17 mouse cellular contexts compared by ENCODE assay signal in the genomic region with DNA sequence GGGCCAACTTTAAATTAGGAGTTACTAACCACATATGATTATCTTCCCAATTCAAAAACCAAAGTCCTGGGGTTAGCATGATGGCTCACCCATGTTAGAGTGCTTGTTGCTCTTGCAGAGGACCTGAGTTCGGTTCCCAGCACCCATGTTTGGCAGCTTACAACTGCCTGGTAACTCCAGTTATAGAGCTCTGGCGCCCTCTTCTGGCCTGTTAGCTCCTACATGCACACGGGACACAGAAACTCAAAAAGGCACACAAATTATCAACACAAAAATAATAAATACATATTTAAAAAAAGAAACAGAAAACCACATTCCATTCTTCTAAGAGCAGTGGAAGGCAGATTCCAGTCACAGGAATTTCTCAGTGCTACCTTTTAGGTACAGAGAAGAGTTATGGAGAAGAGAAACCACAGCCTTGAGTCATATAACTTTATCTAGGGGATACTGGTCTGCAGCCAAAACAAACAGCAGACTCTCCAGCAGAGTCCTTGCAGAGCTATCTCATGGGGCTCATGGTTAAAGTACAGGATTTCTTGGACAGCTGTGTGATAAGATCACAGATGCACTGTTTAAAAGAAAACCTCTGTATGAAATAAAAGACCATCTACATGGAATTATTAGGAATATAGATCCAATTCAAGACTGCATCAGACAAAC. TPM values are rescaled to one million over a fixed set of nuclear protein-coding genes. Genes with fewer than 3 reads are reported as not detected.
DNase-seq lines count a peak whose midpoint lies in the region; ATAC-seq and TF ChIP-seq lines count a peak whose summit lies in the region.
"Had no signal": no experiment of that assay in that cellular context is flagged by ENCODE, and none has a peak within 500 bp of the region (broad histone marks: within the 10 kb centered on the region; RNA-seq: fewer than 3 reads in every experiment).

No protein-coding gene starts in this region.

- 0 out of 2 replicates have a peak, but pooled peaks have one; percentile 18 for TF ChIP-seq CTCF in forebrain, postnatal 0 days (IDR thresholded peaks at IDR 0.05; ENCODE audit: low read depth)
- peak; percentile 26 for TF ChIP-seq CTCF in midbrain, postnatal 0 days (IDR thresholded peaks at IDR 0.05)

- DNase-seq in forebrain, postnatal 0 days, result no peak
- no peak for DNase-seq in midbrain, postnatal 0 days (ENCODE audit: low spot score)
- peak; percentile 47 for DNase-seq in MN1 (ENCODE audit: low spot score)
- DNase-seq in splenic B cell, adult 2 months (ENCODE audit: low read depth, low spot score), result peak; percentile 29
- no peak for DNase-seq in urinary bladder, postnatal 4 days (ENCODE audit: low spot score in 2 of 2)
- no peak for DNase-seq in left cerebral cortex, postnatal 25 days (ENCODE audit: low spot score in 2 of 2)
- DNase-seq: gastrocnemius, postnatal 25 days; midbrain, embryonic 14.5 days; thymus, postnatal 14 days had no signal

- peaks cover 4% of the 10 kb centered on the region; the same call in 1 of the 2 replicates for H3K4me1 ChIP-seq in forebrain, postnatal 0 days (ENCODE audit: insufficient read depth)
- peaks cover 14% of the 10 kb centered on the region for H3K4me1 ChIP-seq in forebrain, embryonic 13.5 days
- H3K4me1 ChIP-seq in midbrain, postnatal 0 days (ENCODE audit: insufficient read depth, low read length), result peaks cover 4% of the 10 kb centered on the region; the same call in 1 of the 2 replicates
- peaks cover 13% of the 10 kb centered on the region for H3K4me1 ChIP-seq in midbrain, embryonic 16.5 days (ENCODE audit: control insufficient read depth, insufficient read depth, low read length)

- 92% methylated on average over 3 of the region's 3 CpGs for WGBS in forebrain, postnatal 0 days
- 89% methylated on average over 3 of the region's 3 CpGs for WGBS in forebrain, embryonic 13.5 days
- WGBS in midbrain, postnatal 0 days, result 94% methylated on average over 3 of the region's 3 CpGs
- WGBS in midbrain, embryonic 16.5 days, result 97% methylated on average over 3 of the region's 3 CpGs

- intact Hi-C loops in left cerebral cortex, postnatal 25 days (cut with DNase I), result loop anchor here (2.0 to 5.0 kb wide), 2 partner anchors 65 to 125 kb away; partner anchors contain the start of gene Rnf216

- no peak overlapping the region for H3K9ac ChIP-seq in forebrain, postnatal 0 days
- no peak overlapping the region for H3K9ac ChIP-seq in forebrain, embryonic 13.5 days
- no peak overlapping the region for H3K9ac ChIP-seq in midbrain, postnatal 0 days (replicated peaks; ENCODE audit: low read length, poor library complexity, severe bottlenecking)
- no peak overlapping the region for H3K9ac ChIP-seq in midbrain, embryonic 16.5 days (ENCODE audit: low read depth, low read length)
- H3K9ac ChIP-seq: lung, embryonic 15.5 days had no signal

- H3K4me3 ChIP-seq in forebrain, postnatal 0 days (ENCODE audit: low read depth, low read length), result no peak overlapping the region
- no peak overlapping the region for H3K4me3 ChIP-seq in forebrain, embryonic 13.5 days
- H3K4me3 ChIP-seq in midbrain, postnatal 0 days (ENCODE audit: low read depth, low read length), result no peak overlapping the region
- H3K4me3 ChIP-seq in midbrain, embryonic 16.5 days (ENCODE audit: low read depth, low read length), result no peak overlapping the region
- H3K4me3 ChIP-seq: limb, embryonic 10.5 days; lung, embryonic 15.5 days had no signal

- H3K4me2 ChIP-seq in forebrain, postnatal 0 days (ENCODE audit: low read depth), result no peak overlapping the region
- no peak overlapping the region for H3K4me2 ChIP-seq in forebrain, embryonic 13.5 days
- H3K4me2 ChIP-seq in midbrain, postnatal 0 days (ENCODE audit: low read depth, low read length, poor library complexity, severe bottlenecking), result no peak overlapping the region
- no peak overlapping the region for H3K4me2 ChIP-seq in midbrain, embryonic 16.5 days (ENCODE audit: low read length)
- H3K4me2 ChIP-seq: lung, embryonic 15.5 days had no signal

- no peak for ATAC-seq in forebrain, postnatal 0 days
- no peak for ATAC-seq in forebrain, embryonic 13.5 days
- ATAC-seq in midbrain, postnatal 0 days (ENCODE audit: low FRiP score), result no peak
- no peak for ATAC-seq in midbrain, embryonic 16.5 days
- ATAC-seq: inflammation-experienced regulatory T-cells, adult 6 months had no signal

- 0 out of 2 replicates have a peak, but pooled peaks cover 5% of the 10 kb centered on the region for H3K9me3 ChIP-seq in forebrain, postnatal 0 days (ENCODE audit: low read length)
- H3K9me3 ChIP-seq in forebrain, embryonic 13.5 days (replicated peaks), result 0 out of 2 replicates have a peak, but pooled peaks cover 6% of the 10 kb centered on the region
- no peaks in the 10 kb centered on the region for H3K9me3 ChIP-seq in midbrain, postnatal 0 days (ENCODE audit: low read length)
- H3K9me3 ChIP-seq in midbrain, embryonic 16.5 days (replicated peaks; ENCODE audit: control insufficient read depth, low read length, poor library complexity, severe bottlenecking), result no peaks in the 10 kb centered on the region; the same call in 1 of the 2 replicates
- H3K9me3 ChIP-seq: limb, embryonic 10.5 days; lung, embryonic 15.5 days had no signal

- no peak overlapping the region for H3K27ac ChIP-seq in forebrain, postnatal 0 days (ENCODE audit: low read depth, low read length)
- no peak overlapping the region for H3K27ac ChIP-seq in forebrain, embryonic 13.5 days
- H3K27ac ChIP-seq in midbrain, postnatal 0 days (ENCODE audit: low read depth, low read length), result no peak overlapping the region
- no peak overlapping the region for H3K27ac ChIP-seq in midbrain, embryonic 16.5 days (ENCODE audit: low read length)
- H3K27ac ChIP-seq: limb, embryonic 10.5 days; lung, embryonic 15.5 days had no signal

- H3K36me3 ChIP-seq in forebrain, postnatal 0 days (ENCODE audit: insufficient read depth), result peaks cover 57% of the 10 kb centered on the region
- peaks cover 59% of the 10 kb centered on the region for H3K36me3 ChIP-seq in forebrain, embryonic 13.5 days (ENCODE audit: poor library complexity, severe bottlenecking)
- H3K36me3 ChIP-seq in midbrain, postnatal 0 days (ENCODE audit: insufficient read depth, low read length), result peaks cover 42% of the 10 kb centered on the region
- peaks cover 54% of the 10 kb centered on the region for H3K36me3 ChIP-seq in midbrain, embryonic 16.5 days (ENCODE audit: control insufficient read depth, insufficient read depth, low read length)
- H3K36me3 ChIP-seq in splenic B cell, adult 2 months (ENCODE audit: control insufficient read depth, insufficient read depth, low read length, poor library complexity, severe bottlenecking), result peaks cover 20% of the 10 kb centered on the region

- H3K27me3 ChIP-seq in forebrain, postnatal 0 days (ENCODE audit: insufficient read depth, low read length), result no peaks in the 10 kb centered on the region
- H3K27me3 ChIP-seq in forebrain, embryonic 13.5 days, result no peaks in the 10 kb centered on the region
- no peaks in the 10 kb centered on the region for H3K27me3 ChIP-seq in midbrain, postnatal 0 days (ENCODE audit: insufficient read depth, low read length)
- H3K27me3 ChIP-seq in midbrain, embryonic 16.5 days (ENCODE audit: control insufficient read depth, insufficient read depth, low read depth, low read length), result no peaks in the 10 kb centered on the region
- H3K27me3 ChIP-seq in splenic B cell, adult 2 months (ENCODE audit: control insufficient read depth, insufficient read depth, low read length, poor library complexity, severe bottlenecking), result no peaks in the 10 kb centered on the region
- H3K27me3 ChIP-seq: lung, embryonic 15.5 days had no signal

RNA-seq across cellular contexts. Expression of gene Rbak, which starts 2.9 kb away (rescaled TPM):
- 19.9 and 22.6 TPM in 2 replicates for total RNA-seq in forebrain, postnatal 0 days (2014; rRNA removed)
- polyA plus RNA-seq in forebrain, postnatal 0 days (2015; fragmentation: Nextera tagmentation; extraction: Ambion mirVana), result 7.5 and 9.7 TPM in 2 replicates
- 14.9 and 15.7 TPM in 2 replicates for polyA plus RNA-seq in forebrain, embryonic 13.5 days (2015; fragmentation: Nextera tagmentation; extraction: Ambion mirVana)
- total RNA-seq in midbrain, postnatal 0 days (2014; rRNA removed), result 15.2 and 22.7 TPM in 2 replicates
- polyA plus RNA-seq in midbrain, postnatal 0 days (2015; fragmentation: Nextera tagmentation; extraction: Ambion mirVana), result 9.1 and 9.2 TPM in 2 replicates
- 11.6 and 12.5 TPM in 2 replicates for polyA plus RNA-seq in midbrain, embryonic 16.5 days (2015; fragmentation: Nextera tagmentation; extraction: Ambion mirVana)
- 10 to 100 TPM; 11.9 to 13.6 TPM for total RNA-seq in left cerebral cortex, postnatal 25 days (2021)

RNA-seq across cellular contexts. Expression of gene Spdye4b, which starts 3.1 kb away (rescaled TPM):
- total RNA-seq in forebrain, postnatal 0 days (2014; rRNA removed), result 0.62 TPM in 1 of 2 replicates, not detected in the other
- polyA plus RNA-seq in forebrain, postnatal 0 days (2015; fragmentation: Nextera tagmentation; extraction: Ambion mirVana), result not detected in 2 replicates
- not detected in 2 replicates for polyA plus RNA-seq in forebrain, embryonic 13.5 days (2015; fragmentation: Nextera tagmentation; extraction: Ambion mirVana)
- not detected in 2 replicates for total RNA-seq in midbrain, postnatal 0 days (2014; rRNA removed)
- not detected in 2 replicates for polyA plus RNA-seq in midbrain, postnatal 0 days (2015; fragmentation: Nextera tagmentation; extraction: Ambion mirVana)
- not detected in 2 replicates for polyA plus RNA-seq in midbrain, embryonic 16.5 days (2015; fragmentation: Nextera tagmentation; extraction: Ambion mirVana)
- total RNA-seq in left cerebral cortex, postnatal 25 days (2021), result not detected
- total RNA-seq: gastrocnemius, postnatal 25 days had no signal
- polyA plus RNA-seq: heart, postnatal 0 days; inflammation-experienced regulatory T-cells, adult 6 months; large intestine, adult 2 months; limb, embryonic 10.5 days; lung, embryonic 15.5 days; midbrain, embryonic 14.5 days had no signal

RNA-seq across cellular contexts. Expression of gene Olfr718-ps1, which starts 30.3 kb away (rescaled TPM):
- total RNA-seq in forebrain, postnatal 0 days (2014; rRNA removed), result not detected in 2 replicates
- polyA plus RNA-seq in forebrain, postnatal 0 days (2015; fragmentation: Nextera tagmentation; extraction: Ambion mirVana), result not detected in 2 replicates
- polyA plus RNA-seq in forebrain, embryonic 13.5 days (2015; fragmentation: Nextera tagmentation; extraction: Ambion mirVana), result 0.05 TPM in 1 of 2 replicates, not detected in the other
- total RNA-seq in midbrain, postnatal 0 days (2014; rRNA removed), result not detected in 2 replicates
- polyA plus RNA-seq in midbrain, postnatal 0 days (2015; fragmentation: Nextera tagmentation; extraction: Ambion mirVana), result not detected in 2 replicates
- polyA plus RNA-seq in midbrain, embryonic 16.5 days (2015; fragmentation: Nextera tagmentation; extraction: Ambion mirVana), result not detected in 2 replicates
- under 1 TPM; 0.09 to 0.14 TPM for total RNA-seq in left cerebral cortex, postnatal 25 days (2021)
- total RNA-seq: neutrophil, adult 5-6 weeks had no signal
- polyA plus RNA-seq: heart, postnatal 0 days; large intestine, adult 2 months; lung, embryonic 15.5 days; midbrain, embryonic 14.5 days had no signal

RNA-seq across cellular contexts. Expression of gene Spdye4a, which starts 49.0 kb away (rescaled TPM):
- total RNA-seq in forebrain, postnatal 0 days (2014; rRNA removed), result not detected in 2 replicates
- not detected in 2 replicates for polyA plus RNA-seq in forebrain, postnatal 0 days (2015; fragmentation: Nextera tagmentation; extraction: Ambion mirVana)
- not detected in 2 replicates for polyA plus RNA-seq in forebrain, embryonic 13.5 days (2015; fragmentation: Nextera tagmentation; extraction: Ambion mirVana)
- not detected in 2 replicates for total RNA-seq in midbrain, postnatal 0 days (2014; rRNA removed)
- 0.09 TPM in 1 of 2 replicates, not detected in the other for polyA plus RNA-seq in midbrain, postnatal 0 days (2015; fragmentation: Nextera tagmentation; extraction: Ambion mirVana)
- not detected in 2 replicates for polyA plus RNA-seq in midbrain, embryonic 16.5 days (2015; fragmentation: Nextera tagmentation; extraction: Ambion mirVana)
- not detected for total RNA-seq in left cerebral cortex, postnatal 25 days (2021)
- total RNA-seq: gastrocnemius, postnatal 25 days; neutrophil, adult 5-6 weeks had no signal
- polyA plus RNA-seq: heart, postnatal 0 days; inflammation-experienced regulatory T-cells, adult 6 months; large intestine, adult 2 months; limb, embryonic 10.5 days; lung, embryonic 15.5 days; midbrain, embryonic 14.5 days had no signal

RNA-seq across cellular contexts. Expression of gene Zfp12, which starts 57.3 kb away (rescaled TPM):
- total RNA-seq in forebrain, postnatal 0 days (2014; rRNA removed), result 35.2 and 37.1 TPM in 2 replicates
- polyA plus RNA-seq in forebrain, postnatal 0 days (2015; fragmentation: Nextera tagmentation; extraction: Ambion mirVana), result 11.9 and 14.0 TPM in 2 replicates
- polyA plus RNA-seq in forebrain, embryonic 13.5 days (2015; fragmentation: Nextera tagmentation; extraction: Ambion mirVana), result 22.7 and 23.5 TPM in 2 replicates
- total RNA-seq in midbrain, postnatal 0 days (2014; rRNA removed), result 31.1 and 36.1 TPM in 2 replicates
- 10.7 and 11.8 TPM in 2 replicates for polyA plus RNA-seq in midbrain, postnatal 0 days (2015; fragmentation: Nextera tagmentation; extraction: Ambion mirVana)
- polyA plus RNA-seq in midbrain, embryonic 16.5 days (2015; fragmentation: Nextera tagmentation; extraction: Ambion mirVana), result 18.9 and 20.0 TPM in 2 replicates
- 10 to 100 TPM; 28.4 to 30.8 TPM for total RNA-seq in left cerebral cortex, postnatal 25 days (2021)

Comparison
In these comparisons a context has a peak if more than half of its experiments do, and no peak if none do; other contexts are left out.
1. DNase-seq: peak in MN1 (single experiment) and splenic B cell, adult 2 months (single experiment); none in forebrain, postnatal 0 days (single experiment), midbrain, postnatal 0 days (single experiment), urinary bladder, postnatal 4 days (0 of 2) and left cerebral cortex, postnatal 25 days (0 of 2).